Mouse (Mus musculus): ENCODE results near the gene Susd2.

- TF ChIP-seq CTCF (conservative IDR thresholded peaks at IDR 0.05; ENCODE audit: insufficient read depth, insufficient read length, low read depth, low read length), result no peak
- TF ChIP-seq POLR2A (IDR thresholded peaks at IDR 0.05; ENCODE audit: low read depth, low read length), result no peak
Observed at GRCm38 (mm10) chr10:75600189-75600730, 43.5 kb downstream of the Susd2 start.

All from kidney, adult 2 months (tissue).